Mouse (Mus musculus): ENCODE results near the gene Epha6.

The Epha6 gene

GRCm38 (mm10) chr16:60605061-60605831, at the start of gene Epha6:
Gene Epha6, minus strand, starts transcription at chr16:60605531.
- DNase-seq (ENCODE audit: low spot score in 2 of 2) = peak; percentile 48 to 55

- no peak for DNase-seq (ENCODE audit: low spot score in 2 of 2)
These were observed 46.4 kb upstream of the Epha6 start for GRCm38 (mm10) chr16:60651716-60652115.

GRCm38 (mm10) chr16:60628091-60628490, 22.8 kb upstream of the Epha6 start:
- DNase-seq (ENCODE audit: low spot score in 2 of 2) = no peak

GRCm38 (mm10) chr16:60605832-60606583, 677 bp upstream of the Epha6 start:
- DNase-seq (ENCODE audit: low spot score in 2 of 2) = peak; percentile 55 to 69

- peak in 1 of 2 experiments; percentile 8 for DNase-seq (ENCODE audit: low spot score in 2 of 2)
These were observed 718 bp downstream of the Epha6 start for GRCm38 (mm10) chr16:60604613-60605012.

GRCm38 (mm10) chr16:60585322-60585721, 20.0 kb downstream of the Epha6 start:
- no peak for DNase-seq (ENCODE audit: low spot score in 2 of 2)

- DNase-seq (ENCODE audit: low spot score in 2 of 2) = no peak
These were observed 20.6 kb downstream of the Epha6 start for GRCm38 (mm10) chr16:60584695-60585094.

GRCm38 (mm10) chr16:60570546-60570945, 34.8 kb downstream of the Epha6 start:
- DNase-seq (ENCODE audit: low spot score in 2 of 2) = no peak

- DNase-seq (ENCODE audit: low spot score in 2 of 2) = no peak
These were observed 60.9 kb downstream of the Epha6 start for GRCm38 (mm10) chr16:60544385-60544784.

- DNase-seq (ENCODE audit: low spot score in 2 of 2) = peak in 1 of 2 experiments; percentile 5
These were observed 67.1 kb downstream of the Epha6 start for GRCm38 (mm10) chr16:60538233-60538632.

- DNase-seq (ENCODE audit: low spot score in 2 of 2) = no peak
These were observed 95.6 kb downstream of the Epha6 start for GRCm38 (mm10) chr16:60509707-60510106.

GRCm38 (mm10) chr16:60499567-60499966, 105.8 kb downstream of the Epha6 start:
- no peak for DNase-seq (ENCODE audit: low spot score in 2 of 2)

- no peak for DNase-seq (ENCODE audit: low spot score in 2 of 2)
These were observed 129.6 kb downstream of the Epha6 start for GRCm38 (mm10) chr16:60475776-60476175.

- no peak for DNase-seq (ENCODE audit: low spot score in 2 of 2)
These were observed 137.0 kb downstream of the Epha6 start for GRCm38 (mm10) chr16:60468200-60468785.

GRCm38 (mm10) chr16:60435283-60435682, 170.0 kb downstream of the Epha6 start:
- DNase-seq (ENCODE audit: low spot score in 2 of 2) = no peak

GRCm38 (mm10) chr16:60434241-60434640, 171.1 kb downstream of the Epha6 start:
- no peak for DNase-seq (ENCODE audit: low spot score in 2 of 2)

- no peak for DNase-seq (ENCODE audit: low spot score in 2 of 2)
These were observed 210.0 kb downstream of the Epha6 start for GRCm38 (mm10) chr16:60395306-60395705.

GRCm38 (mm10) chr16:60392961-60393360, 212.4 kb downstream of the Epha6 start:
- DNase-seq (ENCODE audit: low spot score in 2 of 2) = no peak

GRCm38 (mm10) chr16:60375147-60375546, 230.2 kb downstream of the Epha6 start:
- no peak for DNase-seq (ENCODE audit: low spot score in 2 of 2)

- no peak for DNase-seq (ENCODE audit: low spot score in 2 of 2)
These were observed 321.4 kb downstream of the Epha6 start for GRCm38 (mm10) chr16:60283963-60284362.

- DNase-seq (ENCODE audit: low spot score in 2 of 2) = no peak
These were observed 331.2 kb downstream of the Epha6 start for GRCm38 (mm10) chr16:60274109-60274508.

All from right cerebral cortex, postnatal 36 days (tissue).